Mouse (Mus musculus): ENCODE results near the gene Sh3glb2. TPM values are rescaled to one million over a fixed set of nuclear protein-coding genes. Genes with fewer than 3 reads are reported as not detected.

The Sh3glb2 gene
- total RNA-seq, 2 experiments from 2014 or later: 287 to 288 TPM

GRCm38 (mm10) chr2:30372726-30373125, 13.6 kb upstream of the Sh3glb2 start:
- Histone ChIP-seq H3K27ac (no peak overlapping the region), H3K4me3 (no peak overlapping the region)
- no peak for TF ChIP-seq CTCF (conservative IDR thresholded peaks at IDR 0.05)
- no peak for DNase-seq (ENCODE audit: low spot score in 2 of 2)

GRCm38 (mm10) chr2:30371544-30371943, 12.4 kb upstream of the Sh3glb2 start:
- no peak for DNase-seq (ENCODE audit: low spot score in 2 of 2)
- no peak overlapping the region for H3K27ac ChIP-seq
- TF ChIP-seq CTCF (conservative IDR thresholded peaks at IDR 0.05): no peak
- no peak overlapping the region for H3K4me3 ChIP-seq

- peak overlapping the region; percentile 18; the same call in 1 of the 2 replicates for H3K4me3 ChIP-seq
- peak overlapping the region; percentile 93; the same call in 1 of the 2 replicates for H3K27ac ChIP-seq
- TF ChIP-seq CTCF (conservative IDR thresholded peaks at IDR 0.05): peak; percentile 50
- no peak for DNase-seq (ENCODE audit: low spot score in 2 of 2)
Measured at GRCm38 (mm10) chr2:30366203-30366602, 7.1 kb upstream of the Sh3glb2 start.

GRCm38 (mm10) chr2:30365281-30366069, 6.3 kb upstream of the Sh3glb2 start:
- peak overlapping the region; percentile 93 for H3K27ac ChIP-seq
- DNase-seq (ENCODE audit: low spot score in 2 of 2): no peak
- no peak for TF ChIP-seq CTCF (conservative IDR thresholded peaks at IDR 0.05)
- H3K4me3 ChIP-seq: peak overlapping the region; percentile 82

- TF ChIP-seq CTCF (conservative IDR thresholded peaks at IDR 0.05): 0 out of 2 replicates have a peak, but pooled peaks have one; percentile 4
- peak; percentile 98 to 99 for DNase-seq (ENCODE audit: low spot score in 2 of 2)
- peak within 1 kb of the TSS; percentile 93 for H3K27ac ChIP-seq
Measured at GRCm38 (mm10) chr2:30363773-30364650, 4.9 kb upstream of the Sh3glb2 start, which contains the start of gene Miga2. Gene Miga2, plus strand, starts transcription at chr2:30364233.

GRCm38 (mm10) chr2:30362865-30363264, 3.7 kb upstream of the Sh3glb2 start:
- DNase-seq (ENCODE audit: low spot score in 2 of 2): no peak
- H3K4me3 ChIP-seq: no peak overlapping the region
- TF ChIP-seq CTCF (conservative IDR thresholded peaks at IDR 0.05): peak; percentile 64
- H3K27ac ChIP-seq: no peak overlapping the region

More at GRCm38 (mm10) chr2:30363773-30364650, 4.9 kb upstream of the Sh3glb2 start, which contains the start of gene Miga2:
- peak within 1 kb of the TSS; percentile 82 for H3K4me3 ChIP-seq

- no peak for TF ChIP-seq CTCF (conservative IDR thresholded peaks at IDR 0.05)
- Histone ChIP-seq H3K27ac (no peak overlapping the region), H3K4me3 (no peak overlapping the region)
- no peak for DNase-seq (ENCODE audit: low spot score in 2 of 2)
Measured at GRCm38 (mm10) chr2:30360626-30361025, 1.5 kb upstream of the Sh3glb2 start.

GRCm38 (mm10) chr2:30357552-30358510, 1.3 kb downstream of the Sh3glb2 start:
- peak in 1 of 2 experiments; percentile 37 for DNase-seq (ENCODE audit: low spot score in 2 of 2)
- TF ChIP-seq CTCF (conservative IDR thresholded peaks at IDR 0.05): no peak
- H3K27ac ChIP-seq: peak overlapping the region; percentile 94
- H3K4me3 ChIP-seq: peak overlapping the region; percentile 82

- TF ChIP-seq CTCF (conservative IDR thresholded peaks at IDR 0.05): no peak
- no peak for DNase-seq (ENCODE audit: low spot score in 2 of 2)
- H3K27ac ChIP-seq: peak overlapping the region; percentile 94
- H3K4me3 ChIP-seq: peak overlapping the region; percentile 82
Measured at GRCm38 (mm10) chr2:30356906-30357305, 2.2 kb downstream of the Sh3glb2 start.

- Histone ChIP-seq H3K27ac (peak overlapping the region; percentile 73; the same call in 1 of the 2 replicates), H3K4me3 (no peak overlapping the region; the same call in 1 of the 2 replicates)
- no peak for DNase-seq (ENCODE audit: low spot score in 2 of 2)
- TF ChIP-seq CTCF (conservative IDR thresholded peaks at IDR 0.05): no peak
Measured at GRCm38 (mm10) chr2:30356266-30356665, 2.9 kb downstream of the Sh3glb2 start.

- Histone ChIP-seq H3K27ac (peak overlapping the region; percentile 73; the same call in 1 of the 2 replicates), H3K4me3 (no peak overlapping the region)
- no peak for DNase-seq (ENCODE audit: low spot score in 2 of 2)
- no peak for TF ChIP-seq CTCF (conservative IDR thresholded peaks at IDR 0.05)
Measured at GRCm38 (mm10) chr2:30355861-30356260, 3.3 kb downstream of the Sh3glb2 start.

GRCm38 (mm10) chr2:30351149-30351548, 8.0 kb downstream of the Sh3glb2 start:
- peak; percentile 66 for TF ChIP-seq CTCF (conservative IDR thresholded peaks at IDR 0.05)
- no peak overlapping the region for H3K27ac ChIP-seq
- DNase-seq (ENCODE audit: low spot score in 2 of 2): no peak
- H3K4me3 ChIP-seq: no peak overlapping the region

Data from layer of hippocampus, adult 2 months (tissue).